13 mouse cellular contexts compared by ENCODE assay signal in genomic region chr14:78468991-78469390, GRCm38 (mm10).
"Had no signal": no experiment of that assay in that cellular context is flagged by ENCODE, and none has a peak within 500 bp of the region (broad histone marks: within the 10 kb centered on the region; RNA-seq: fewer than 3 reads in every experiment).

No protein-coding gene starts in this region.

- H3K9ac ChIP-seq: liver, embryonic 15.5 days; midbrain, embryonic 15.5 days; neural tube, embryonic 12.5 days had no signal

- H3K27me3 ChIP-seq: liver, embryonic 15.5 days; midbrain, embryonic 15.5 days; neural tube, embryonic 12.5 days had no signal

- ATAC-seq: intestine, embryonic 16.5 days; midbrain, embryonic 15.5 days had no signal

- DNase-seq: layer of hippocampus, adult 9-11 months; lung, adult 2 months; lung, postnatal 10 days; lung, postnatal 4 days; thymus, adult 2 months; thymus, postnatal 25 days had no signal

- H3K4me2 ChIP-seq: liver, embryonic 11.5 days; liver, embryonic 15.5 days; midbrain, embryonic 15.5 days; neural tube, embryonic 12.5 days had no signal

- H3K36me3 ChIP-seq: limb, embryonic 10.5 days; liver, embryonic 15.5 days; midbrain, embryonic 10.5 days; midbrain, embryonic 15.5 days; neural tube, embryonic 12.5 days had no signal

- H3K27ac ChIP-seq: limb, embryonic 10.5 days; liver, embryonic 15.5 days; midbrain, embryonic 10.5 days; midbrain, embryonic 15.5 days; neural tube, embryonic 12.5 days had no signal

- H3K4me3 ChIP-seq: limb, embryonic 10.5 days; liver, embryonic 15.5 days; midbrain, embryonic 10.5 days; midbrain, embryonic 15.5 days; neural tube, embryonic 12.5 days had no signal

- H3K4me1 ChIP-seq: limb, embryonic 10.5 days; liver, embryonic 15.5 days; midbrain, embryonic 10.5 days; midbrain, embryonic 15.5 days; neural tube, embryonic 12.5 days had no signal

- H3K9me3 ChIP-seq: limb, embryonic 10.5 days; liver, embryonic 15.5 days; midbrain, embryonic 10.5 days; midbrain, embryonic 15.5 days; neural tube, embryonic 12.5 days had no signal
